Mouse (Mus musculus) heart, postnatal 0 days (tissue): Measurements from ENCODE around the gene Parp11. TPM values are rescaled to one million over a fixed set of nuclear protein-coding genes. Genes with fewer than 3 reads are reported as not detected.
A peak's percentile ranks its signal among the peaks of the same experiment; 100 is the strongest.

Experiments used
- ATAC-seq: fragments of 200-750 bp; cut with Nextera tagmentation; 2 replicates; pipeline ENCODE4 v1.8.0; 2017; ENCODE audit warnings: low read depth, moderate number of reproducible peaks, moderate library complexity; ENCODE audit not compliant: insufficient read depth
- DNase-seq: peaks from one replicate; pipeline ENCODE4 v3.0.0-alpha.2; 2016; ENCODE audit warnings: low spot score
- H3K27ac ChIP-seq: fragments of 300-500 bp; sonication (generic); 2 replicates; pipeline ENCODE4 v1.5.1; 2014; ENCODE audit warnings: low read depth, mild to moderate bottlenecking
- H3K27me3 ChIP-seq: fragments of 300-500 bp; sonication (generic); 2 replicates; pipeline ENCODE4 v1.6.1; 2014; ENCODE audit warnings: low read length, mixed read lengths; ENCODE audit not compliant: control insufficient read depth, insufficient read depth
- H3K36me3 ChIP-seq: fragments of 300-500 bp; sonication (generic); replicated peaks from 2 replicates; pipeline ENCODE4 v1.6.1; 2014; ENCODE audit warnings: low read length, mixed read lengths; ENCODE audit not compliant: control insufficient read depth, insufficient read depth
- H3K4me1 ChIP-seq: fragments of 300-500 bp; sonication (generic); 2 replicates; pipeline ENCODE4 v1.6.1; 2014; ENCODE audit warnings: antibody characterized with exemption; ENCODE audit not compliant: control insufficient read depth, insufficient read depth
- H3K4me2 ChIP-seq: fragments of 300-500 bp; sonication (generic); 2 replicates; pipeline ENCODE4 v1.6.1; 2014; ENCODE audit warnings: low read depth, mild to moderate bottlenecking, low read length, moderate library complexity
- H3K4me3 ChIP-seq: fragments of 300-500 bp; sonication (generic); 2 replicates; pipeline ENCODE4 v1.5.1; 2014; ENCODE audit warnings: low read depth, low read length
- H3K9ac ChIP-seq: fragments of 300-500 bp; sonication (generic); replicated peaks from 2 replicates; pipeline ENCODE4 v1.6.1; 2014; ENCODE audit warnings: low read depth, low read length, mixed read lengths
- H3K9me3 ChIP-seq: fragments of 300-500 bp; sonication (generic); replicated peaks from 2 replicates; pipeline ENCODE4 v1.6.1; 2016; ENCODE audit warnings: low read length; ENCODE audit not compliant: control insufficient read depth
- CTCF ChIP-seq: IDR thresholded peaks from 2 replicates; pipeline ENCODE4 v1.5.1; 2016; ENCODE audit warnings: antibody characterized with exemption, control low read depth, low read depth
- EP300 ChIP-seq: IDR thresholded peaks from 2 replicates; pipeline ENCODE4 v1.6.1; 2016; ENCODE audit warnings: antibody characterized with exemption, low read depth
- WGBS: fragments of 180-500 bp; shearing (Covaris S2); extraction: QIAGEN DNeasy Blood & Tissue Kit; methylation state at CpG from one replicate; pipeline ENCODE4 v1.1.7; 2014; 5-methylcytosine and 5-hydroxymethylcytosine counted together
- polyA plus RNA-seq: library from polyadenylated mRNA; unstranded; fragments of >200 nt; fragmentation: Nextera tagmentation; extraction: Ambion mirVana; gene quantifications from 2 replicates; pipeline ENCODE4 v1.2.1, GENCODE M21; 2015
- total RNA-seq: library from RNA; depleted of rRNA; stranded (reverse); fragments of >200 nt; gene quantifications from 2 replicates; pipeline ENCODE4 v1.2.3, GENCODE M21; 2014; ENCODE audit warnings: low replicate concordance

The Parp11 gene
- total and polyA plus RNA-seq, 2 experiments from 2014 or later, result 7.6 to 8.8 TPM

GRCm38 (mm10) chr6:127448869-127449268 is 2.2 kb downstream of the Parp11 start:
- DNase-seq (no peak), ATAC-seq (no peak)
- 0 out of 2 replicates have a peak, but pooled peaks cover 18% of the 10 kb centered on the region for H3K27me3 ChIP-seq
- H3K4me2 ChIP-seq, result no peak overlapping the region
- TF ChIP-seq CTCF (no peak), EP300 (no peak)
- WGBS, result 58% methylated on average over 2 of the region's 2 CpGs
- no peak overlapping the region for H3K9ac ChIP-seq
- no peaks in the 10 kb centered on the region for H3K36me3 ChIP-seq
- H3K4me1 ChIP-seq, result peaks cover 4% of the 10 kb centered on the region; the same call in 1 of the 2 replicates
- no peak overlapping the region for H3K4me3 ChIP-seq
- no peak overlapping the region for H3K27ac ChIP-seq
- no peaks in the 10 kb centered on the region for H3K9me3 ChIP-seq

- Histone ChIP-seq H3K9ac (no peak overlapping the region), H3K4me1 (no peaks in the 10 kb centered on the region), H3K9me3 (no peaks in the 10 kb centered on the region), H3K27me3 (0 out of 2 replicates have a peak, but pooled peaks cover 18% of the 10 kb centered on the region), H3K27ac (no peak overlapping the region), H3K36me3 (no peaks in the 10 kb centered on the region), H3K4me3 (no peak overlapping the region), H3K4me2 (no peak overlapping the region)
- no peak for DNase-seq
- ATAC-seq, result no peak
- TF ChIP-seq CTCF (no peak), EP300 (no peak)
- WGBS, result 32% methylated on average over 10 of the region's 10 CpGs
Measured at GRCm38 (mm10) chr6:127449531-127450422, 3.1 kb downstream of the Parp11 start.

GRCm38 (mm10) chr6:127453407-127454343 is 7.0 kb downstream of the Parp11 start:
- Histone ChIP-seq H3K9me3 (no peaks in the 10 kb centered on the region), H3K36me3 (no peaks in the 10 kb centered on the region), H3K4me2 (peak overlapping the region; percentile 80), H3K27me3 (0 out of 2 replicates have a peak, but pooled peaks cover 6% of the 10 kb centered on the region), H3K27ac (peak overlapping the region; percentile 80), H3K9ac (peak overlapping the region; percentile 72), H3K4me3 (peak overlapping the region; percentile 79), H3K4me1 (no peaks in the 10 kb centered on the region)
- DNase-seq (peak; percentile 87), ATAC-seq (peak; percentile 98)
- no peak for TF ChIP-seq CTCF
- TF ChIP-seq EP300, result 0 out of 2 replicates have a peak, but pooled peaks have one; percentile 10
- under 1% methylated on average over 65 of the region's 70 CpGs for WGBS

- peak overlapping the region; percentile 80 for H3K4me2 ChIP-seq
- WGBS, result 39% methylated on average over 10 of the region's 10 CpGs
- 0 out of 2 replicates have a peak, but pooled peaks cover 6% of the 10 kb centered on the region for H3K27me3 ChIP-seq
- H3K4me3 ChIP-seq, result peak overlapping the region; percentile 79
- H3K4me1 ChIP-seq, result no peaks in the 10 kb centered on the region
- no peaks in the 10 kb centered on the region for H3K9me3 ChIP-seq
- H3K27ac ChIP-seq, result no peak overlapping the region
- no peaks in the 10 kb centered on the region for H3K36me3 ChIP-seq
- peak overlapping the region; percentile 72; the same call in 1 of the 2 replicates for H3K9ac ChIP-seq
- TF ChIP-seq EP300 (no peak), CTCF (no peak)
- no peak for DNase-seq
- no peak for ATAC-seq
Measured at GRCm38 (mm10) chr6:127454344-127454707, 7.7 kb downstream of the Parp11 start.

- Histone ChIP-seq H3K27me3 (0 out of 2 replicates have a peak, but pooled peaks cover 6% of the 10 kb centered on the region), H3K4me2 (peak overlapping the region; percentile 80; the same call in 1 of the 2 replicates), H3K36me3 (no peaks in the 10 kb centered on the region), H3K4me3 (no peak overlapping the region), H3K9ac (no peak overlapping the region), H3K9me3 (no peaks in the 10 kb centered on the region), H3K27ac (no peak overlapping the region), H3K4me1 (no peaks in the 10 kb centered on the region)
- no peak for ATAC-seq
- no peak for DNase-seq
- TF ChIP-seq CTCF (no peak), EP300 (no peak)
- 81% methylated on average over 6 of the region's 6 CpGs for whole genome bisulfite sequencing
Measured at GRCm38 (mm10) chr6:127454809-127455208, 8.2 kb downstream of the Parp11 start.
